Mouse (Mus musculus) brown adipose tissue, adult 24 weeks (tissue): ENCODE data around the gene Gabrr2. TPM values are rescaled to one million over a fixed set of nuclear protein-coding genes. Genes with fewer than 3 reads are reported as not detected.

Experiments used
- H3K27ac ChIP-seq: fragments of 200-500 bp; replicated peaks from 2 replicates; pipeline ENCODE4 v1.5.1; 2012; ENCODE audit warnings: low read depth, mild to moderate bottlenecking, low read length
- H3K4me1 ChIP-seq: fragments of 200-500 bp; 2 replicates; pipeline ENCODE4 v1.6.1; 2012; ENCODE audit warnings: low read length, mixed read lengths; ENCODE audit not compliant: control insufficient read depth, insufficient read depth, insufficient read length
- H3K4me3 ChIP-seq: fragments of 200-500 bp; 2 replicates; pipeline ENCODE4 v1.5.1; 2012; ENCODE audit warnings: low read depth, mild to moderate bottlenecking, low read length, moderate library complexity; ENCODE audit not compliant: insufficient read depth
- polyA plus RNA-seq: library from polyadenylated mRNA; stranded (reverse); fragments of >200 nt; gene quantifications from 2 replicates; pipeline ENCODE4 v1.2.4, GENCODE M21; 2012; ENCODE audit not compliant: missing spikeins, insufficient read depth, insufficient read length

The Gabrr2 gene
- not detected in 2 replicates for polyA plus RNA-seq

- no peak within 1 kb of the TSS for H3K4me3 ChIP-seq
- peaks cover 2% of the 10 kb centered on the region for H3K4me1 ChIP-seq
- H3K27ac ChIP-seq: no peak within 1 kb of the TSS
These were observed at the start of gene Gabrr2 for GRCm38 (mm10) chr4:33062981-33063380. Gene Gabrr2, plus strand, starts transcription at chr4:33062999.

GRCm38 (mm10) chr4:33018361-33018999 is 44.3 kb upstream of the Gabrr2 start:
- Histone ChIP-seq H3K27ac (no peak overlapping the region), H3K4me3 (no peak overlapping the region), H3K4me1 (no peaks in the 10 kb centered on the region)

GRCm38 (mm10) chr4:33024420-33024819 is 38.4 kb upstream of the Gabrr2 start:
- no peak overlapping the region for H3K4me3 ChIP-seq
- no peaks in the 10 kb centered on the region for H3K4me1 ChIP-seq
- H3K27ac ChIP-seq: no peak overlapping the region

GRCm38 (mm10) chr4:33029104-33029503 is 33.7 kb upstream of the Gabrr2 start:
- no peak overlapping the region for H3K4me3 ChIP-seq
- no peak overlapping the region for H3K27ac ChIP-seq
- peaks cover 4% of the 10 kb centered on the region for H3K4me1 ChIP-seq

GRCm38 (mm10) chr4:33030264-33031194 is 32.3 kb upstream of the Gabrr2 start:
- Histone ChIP-seq H3K4me1 (peaks cover 4% of the 10 kb centered on the region), H3K4me3 (peak overlapping the region; percentile 97)

GRCm38 (mm10) chr4:33031195-33031960 is 31.4 kb upstream of the Gabrr2 start, which contains the start of gene Ube2j1:
Gene Ube2j1, plus strand, starts transcription at chr4:33031416.
- Histone ChIP-seq H3K4me1 (peaks cover 4% of the 10 kb centered on the region), H3K27ac (peak within 1 kb of the TSS; percentile 79), H3K4me3 (peak within 1 kb of the TSS; percentile 97)

More at GRCm38 (mm10) chr4:33030264-33031194, 32.3 kb upstream of the Gabrr2 start:
- peak overlapping the region; percentile 79 for H3K27ac ChIP-seq

- peak overlapping the region; percentile 97 for H3K4me3 ChIP-seq
- H3K4me1 ChIP-seq: peaks cover 4% of the 10 kb centered on the region
- H3K27ac ChIP-seq: peak overlapping the region; percentile 70
These were observed 30.8 kb upstream of the Gabrr2 start for GRCm38 (mm10) chr4:33032045-33032444.

- Histone ChIP-seq H3K4me1 (peaks cover 4% of the 10 kb centered on the region), H3K27ac (no peak overlapping the region), H3K4me3 (no peak overlapping the region)
These were observed 29.3 kb upstream of the Gabrr2 start for GRCm38 (mm10) chr4:33033515-33033914.

- H3K27ac ChIP-seq: no peak overlapping the region
- no peaks in the 10 kb centered on the region for H3K4me1 ChIP-seq
- no peak overlapping the region for H3K4me3 ChIP-seq
These were observed 23.0 kb upstream of the Gabrr2 start for GRCm38 (mm10) chr4:33039826-33040225.

- Histone ChIP-seq H3K4me3 (no peak overlapping the region), H3K4me1 (no peaks in the 10 kb centered on the region), H3K27ac (no peak overlapping the region)
These were observed 13.2 kb upstream of the Gabrr2 start for GRCm38 (mm10) chr4:33049601-33050000.

GRCm38 (mm10) chr4:33052055-33052454 is 10.7 kb upstream of the Gabrr2 start:
- no peak overlapping the region for H3K27ac ChIP-seq
- H3K4me3 ChIP-seq: no peak overlapping the region
- 0 out of 2 replicates have a peak, but pooled peaks cover under 1% of the 10 kb centered on the region for H3K4me1 ChIP-seq

- Histone ChIP-seq H3K4me3 (no peak overlapping the region), H3K4me1 (0 out of 2 replicates have a peak, but pooled peaks cover 2% of the 10 kb centered on the region), H3K27ac (no peak overlapping the region)
These were observed 10.1 kb upstream of the Gabrr2 start for GRCm38 (mm10) chr4:33052650-33053049.

GRCm38 (mm10) chr4:33054426-33054825 is 8.4 kb upstream of the Gabrr2 start:
- no peak overlapping the region for H3K27ac ChIP-seq
- 0 out of 2 replicates have a peak, but pooled peaks cover 2% of the 10 kb centered on the region for H3K4me1 ChIP-seq
- no peak overlapping the region for H3K4me3 ChIP-seq

GRCm38 (mm10) chr4:33056317-33056716 is 6.5 kb upstream of the Gabrr2 start:
- no peak overlapping the region for H3K4me3 ChIP-seq
- H3K4me1 ChIP-seq: 0 out of 2 replicates have a peak, but pooled peaks cover 2% of the 10 kb centered on the region
- H3K27ac ChIP-seq: no peak overlapping the region
